Mouse (Mus musculus): ENCODE measurements around the gene Gpd2. TPM values are rescaled to one million over a fixed set of nuclear protein-coding genes. Genes with fewer than 3 reads are reported as not detected.

Gene Gpd2
- total and polyA plus RNA-seq, 3 experiments: 15.7 to 20.4 (median 16.7) TPM

DNA sequence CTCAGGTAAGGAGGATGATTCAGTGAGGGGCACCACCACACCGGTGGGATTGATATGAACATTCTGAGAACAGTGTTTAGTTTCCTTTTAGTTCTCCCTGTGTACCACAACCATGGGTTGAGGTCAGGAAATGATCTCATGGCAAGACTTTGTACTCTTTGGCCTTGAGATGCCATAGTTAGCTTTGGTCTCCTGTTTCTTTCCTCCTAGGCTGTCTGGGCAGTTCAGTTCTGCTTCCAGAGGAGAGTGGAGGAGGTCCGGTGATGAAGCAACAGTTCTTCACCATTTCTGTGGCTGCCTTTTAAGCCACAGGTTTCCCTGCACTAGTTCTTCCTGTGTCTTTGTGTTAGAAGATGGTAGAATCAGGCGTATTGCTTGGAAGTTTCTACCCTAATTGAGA, 31.4 kb downstream of the Gpd2 start:
- Histone ChIP-seq H3K4me2 (ENCODE audit: insufficient read depth, low read depth, poor library complexity, severe bottlenecking) (no peak overlapping the region), H3K9ac (ENCODE audit: insufficient read depth, low read depth) (no peak overlapping the region), H3K27ac (ENCODE audit: insufficient read depth, low read depth) (no peak overlapping the region), H3K4me3 (replicated peaks in 1 of 3; ENCODE audit: low read depth in 2 of 3, low read length in 2 of 3, poor library complexity in 1 of 3) (no peak overlapping the region), H3K4me1 (ENCODE audit: control insufficient read depth in 1 of 2, insufficient read depth in 2 of 2) (peaks cover 0 to 6% of the 10 kb centered on the region in 2 experiments; a peak in 1 of 4 replicates), H3K9me3 (replicated peaks; ENCODE audit: low read length) (no peaks in the 10 kb centered on the region), H3K27me3 (replicated peaks) (no peaks in the 10 kb centered on the region), H3K79me2 (replicated peaks; ENCODE audit: control insufficient read depth, extremely low read depth, insufficient read depth, poor library complexity, severe bottlenecking) (no peaks in the 10 kb centered on the region), H3K36me3 (replicated peaks in 1 of 2; ENCODE audit: control insufficient read depth in 1 of 2, insufficient read depth in 1 of 2, low read length in 1 of 2) (peaks cover 7 to 16% of the 10 kb centered on the region in 2 experiments)
- dilution Hi-C loops (cut with MboI; ENCODE audit: extremely low pct_ligation_motif_present, extremely low pct_unique_long_range_greater_than_20kb, low sequenced_read_pairs) (no loop called here), in situ Hi-C loops (cut with MboI; ENCODE audit: low pct_ligation_motif_present, low pct_unique_long_range_greater_than_20kb, low sequenced_read_pairs) (no loop called here)
- TF ChIP-seq EP300 (IDR thresholded peaks at IDR 0.05; ENCODE audit: low read length) (0 out of 2 replicates have a peak, but pooled peaks have one; percentile 19), POLR2A (IDR thresholded peaks at IDR 0.05; ENCODE audit: low read depth, low read length) (no peak)
- no peak for DNase-seq (ENCODE audit: extremely low read depth)

DNA sequence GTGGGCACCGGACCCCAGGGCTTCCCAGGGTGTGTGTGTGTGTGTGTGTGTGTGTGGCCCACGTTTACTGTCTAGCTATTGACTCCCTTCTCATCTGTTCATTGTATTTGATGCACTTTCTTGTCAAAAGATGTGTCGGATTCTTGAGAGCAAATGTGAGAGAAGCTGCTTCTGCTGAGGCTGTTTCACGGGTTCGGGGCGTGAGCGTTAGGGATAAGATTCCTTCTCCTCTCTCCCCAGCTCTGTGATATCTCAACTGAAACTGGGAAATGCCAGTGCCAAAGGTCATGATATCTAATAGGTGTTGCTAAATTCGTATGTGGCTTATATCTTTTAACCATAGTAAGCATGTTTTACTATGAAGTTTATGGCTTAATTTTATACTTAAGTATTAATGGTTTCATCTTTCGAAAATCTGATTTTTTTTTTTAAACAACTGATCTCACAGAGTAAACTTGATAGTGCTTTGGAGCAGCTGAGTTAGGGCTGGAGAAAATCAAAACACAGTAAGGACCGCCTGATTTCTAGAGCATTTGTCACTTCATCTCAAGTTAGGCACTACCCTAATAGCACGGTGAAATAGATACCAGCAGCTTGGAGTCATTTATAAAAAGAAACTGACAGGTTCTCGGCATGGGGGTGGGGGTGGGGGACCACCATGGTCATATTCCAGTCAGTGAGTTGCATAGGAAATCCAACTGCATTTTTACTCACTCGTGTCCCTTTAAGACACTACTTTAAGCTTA, 32.4 kb downstream of the Gpd2 start:
- Histone ChIP-seq H3K9ac (ENCODE audit: insufficient read depth, low read depth) (no peak overlapping the region), H3K9me3 (replicated peaks; ENCODE audit: low read length) (no peaks in the 10 kb centered on the region), H3K4me1 (ENCODE audit: control insufficient read depth in 1 of 2, insufficient read depth in 2 of 2) (peaks cover 0 to 6% of the 10 kb centered on the region in 2 experiments; a peak in 1 of 4 replicates), H3K27ac (ENCODE audit: insufficient read depth, low read depth) (no peak overlapping the region), H3K4me3 (replicated peaks in 1 of 3; ENCODE audit: low read depth in 2 of 3, low read length in 2 of 3, poor library complexity in 1 of 3) (no peak overlapping the region), H3K79me2 (replicated peaks; ENCODE audit: control insufficient read depth, extremely low read depth, insufficient read depth, poor library complexity, severe bottlenecking) (no peaks in the 10 kb centered on the region), H3K36me3 (replicated peaks in 1 of 2; ENCODE audit: control insufficient read depth in 1 of 2, insufficient read depth in 1 of 2, low read length in 1 of 2) (peaks cover 7 to 16% of the 10 kb centered on the region in 2 experiments), H3K4me2 (ENCODE audit: insufficient read depth, low read depth, poor library complexity, severe bottlenecking) (no peak overlapping the region), H3K27me3 (replicated peaks) (no peaks in the 10 kb centered on the region)
- no peak for DNase-seq (ENCODE audit: extremely low read depth)
- dilution Hi-C loops (cut with MboI; ENCODE audit: extremely low pct_ligation_motif_present, extremely low pct_unique_long_range_greater_than_20kb, low sequenced_read_pairs) (no loop called here), in situ Hi-C loops (cut with MboI; ENCODE audit: low pct_ligation_motif_present, low pct_unique_long_range_greater_than_20kb, low sequenced_read_pairs) (no loop called here)
- no peak for TF ChIP-seq ETS1 (conservative IDR thresholded peaks at IDR 0.05; ENCODE audit: low read depth, low read length)
- no peak for TF ChIP-seq ZNF384 (IDR thresholded peaks at IDR 0.05; ENCODE audit: low read depth, low read length)
- TF ChIP-seq USF1 (IDR thresholded peaks at IDR 0.05; ENCODE audit: low read depth, low read length): no peak
- TF ChIP-seq MAX (IDR thresholded peaks at IDR 0.05; ENCODE audit: low read length): no peak
- no peak for TF ChIP-seq MYC (IDR thresholded peaks at IDR 0.05; ENCODE audit: low read depth, low read length)
- TF ChIP-seq JUN (IDR thresholded peaks at IDR 0.05; ENCODE audit: insufficient read depth, low read depth, low read length): no peak
- no peak for TF ChIP-seq E2F4 (IDR thresholded peaks at IDR 0.05; ENCODE audit: insufficient replicate concordance, low read depth, low read length)
- no peak for TF ChIP-seq UBTF (IDR thresholded peaks at IDR 0.05; ENCODE audit: low read depth, low read length)
- no peak for TF ChIP-seq ZMIZ1 (IDR thresholded peaks at IDR 0.05; ENCODE audit: low read depth, low read length)
- no peak for TF ChIP-seq RCOR1 (conservative IDR thresholded peaks at IDR 0.05; ENCODE audit: low read depth, low read length)
- no peak for TF ChIP-seq KAT2A (IDR thresholded peaks at IDR 0.05; ENCODE audit: insufficient replicate concordance, low read length)
- no peak for TF ChIP-seq SIN3A (IDR thresholded peaks at IDR 0.05; ENCODE audit: low read length)
- no peak for TF ChIP-seq TBP (conservative IDR thresholded peaks at IDR 0.05; ENCODE audit: low read depth, low read length)
- no peak for TF ChIP-seq ELF1 (IDR thresholded peaks at IDR 0.05; ENCODE audit: low read depth, low read length)
- TF ChIP-seq ZKSCAN1 (IDR thresholded peaks at IDR 0.05; ENCODE audit: borderline replicate concordance, low read depth, low read length): no peak
